Comparison of ENCODE assay signal across 8 mouse cellular contexts in the genomic region with DNA sequence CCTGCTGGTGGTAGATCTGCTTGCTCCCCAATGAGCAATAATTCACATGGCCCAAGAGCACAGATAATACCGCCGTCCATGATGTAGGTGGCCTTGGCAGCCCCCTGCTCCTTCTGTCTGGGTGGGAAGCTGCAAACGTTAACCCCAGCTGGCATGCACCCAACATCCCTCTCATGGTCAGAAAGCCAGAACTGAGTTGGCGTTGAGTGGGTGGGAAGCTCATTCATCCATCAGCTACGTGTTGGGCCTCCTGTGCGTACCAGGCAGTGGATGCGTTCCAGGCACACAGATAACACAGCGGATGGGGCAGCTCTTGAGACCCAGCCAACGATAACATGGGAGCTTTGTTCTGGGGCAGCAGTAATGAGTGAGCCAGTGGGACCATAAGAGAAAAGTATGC.
DNase-seq lines count a peak whose midpoint lies in the region.

No protein-coding gene starts in this region.

- DNase-seq in lung, adult 18-20 months, result peak; percentile 35 to 42
- no peak for DNase-seq in lung, postnatal 25 days (ENCODE audit: low spot score)
- peak; percentile 63 for DNase-seq in cerebellum, adult 8-10 months
- DNase-seq in kidney, postnatal 14 days, result peak; percentile 67
- DNase-seq in lung, postnatal 10 days, result peak; percentile 67
- DNase-seq in embryo, embryonic 10.5 days (ENCODE audit: low spot score), result no peak
- DNase-seq in spleen, postnatal 36 days (ENCODE audit: low spot score in 2 of 2), result no peak
- DNase-seq in B cell, adult 2 months, result no peak

Comparison
In these comparisons a context has a peak if more than half of its experiments do, and no peak if none do; other contexts are left out.
1. DNase-seq: peak in lung, adult 18-20 months (2 of 2), cerebellum, adult 8-10 months (single experiment), kidney, postnatal 14 days (single experiment) and lung, postnatal 10 days (single experiment); none in lung, postnatal 25 days (single experiment), embryo, embryonic 10.5 days (single experiment), spleen, postnatal 36 days (0 of 2) and B cell, adult 2 months (0 of 2).